Mouse (Mus musculus): Measurements from ENCODE around the gene Pid1. TPM values are rescaled to one million over a fixed set of nuclear protein-coding genes. Genes with fewer than 3 reads are reported as not detected.
"Not testable (repeated sequence)": the region's sequence is repeated elsewhere in the genome, so short reads cannot be mapped to it uniquely, and the experiment has no call there.

Pid1 gene
- polyA plus RNA-seq, 1 experiment from 2014 or later, result 62.4 TPM

- H3K27me3 ChIP-seq, result no peaks in the 10 kb centered on the region
- 88% methylated on average over 1 of the region's 1 CpGs for WGBS
- H3K27ac ChIP-seq (replicated peaks), result no peak overlapping the region
- no peak overlapping the region for H3K9ac ChIP-seq (replicated peaks)
- ATAC-seq (ENCODE audit: low FRiP score, low read depth), result peak; percentile 12; the same call in 1 of the 2 replicates
- H3K4me2 ChIP-seq (replicated peaks), result no peak overlapping the region
- no peaks in the 10 kb centered on the region for H3K4me1 ChIP-seq
- H3K36me3 ChIP-seq, result no peaks in the 10 kb centered on the region
- no peaks in the 10 kb centered on the region for H3K9me3 ChIP-seq
- H3K4me3 ChIP-seq, result no peak overlapping the region
These were observed 113.2 kb downstream of the Pid1 start for GRCm38 (mm10) chr1:84250770-84251169.

DNA sequence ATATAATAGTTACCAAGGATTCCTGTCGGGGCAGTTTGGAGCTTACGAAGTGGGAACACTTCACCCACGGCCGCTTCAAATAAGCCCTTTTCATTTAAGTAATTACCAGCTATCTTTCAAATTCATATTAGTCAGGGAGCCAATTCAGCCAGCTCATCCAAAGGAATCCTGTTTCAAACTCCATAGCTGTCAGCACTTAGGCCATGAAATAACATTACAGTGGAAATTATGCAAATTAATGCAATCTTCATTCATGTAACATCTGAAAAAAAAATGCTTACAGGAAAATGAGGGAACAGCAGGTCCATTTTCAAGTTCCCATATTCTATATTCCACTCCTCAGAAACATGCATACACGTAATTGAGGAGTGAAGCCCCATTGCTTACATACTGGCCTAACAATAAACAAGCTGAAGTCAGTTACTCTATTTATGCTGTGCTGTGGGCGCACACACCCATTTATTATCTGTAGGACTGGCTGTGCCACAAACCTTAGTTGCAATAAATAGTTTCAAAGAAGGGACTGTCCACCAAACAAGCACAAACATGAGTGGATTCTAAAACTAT, 114.1 kb downstream of the Pid1 start:
- ATAC-seq (ENCODE audit: low FRiP score, low read depth), result 0 out of 2 replicates have a peak, but pooled peaks have one; percentile 16
- WGBS, result 61% methylated on average over 6 of the region's 6 CpGs
- Histone ChIP-seq H3K27ac (replicated peaks) (0 out of 2 replicates have a peak overlapping the region, but pooled peaks have one; percentile 6), H3K4me3 (no peak overlapping the region), H3K9me3 (no peaks in the 10 kb centered on the region), H3K36me3 (no peaks in the 10 kb centered on the region), H3K9ac (replicated peaks) (no peak overlapping the region), H3K4me1 (no peaks in the 10 kb centered on the region), H3K4me2 (replicated peaks) (no peak overlapping the region), H3K27me3 (no peaks in the 10 kb centered on the region)

- no peaks in the 10 kb centered on the region for H3K27me3 ChIP-seq
- H3K27ac ChIP-seq (replicated peaks), result no peak overlapping the region
- H3K36me3 ChIP-seq, result no peaks in the 10 kb centered on the region
- H3K4me1 ChIP-seq, result no peaks in the 10 kb centered on the region
- 92% methylated on average over 3 of the region's 3 CpGs for WGBS
- H3K4me3 ChIP-seq, result no peak overlapping the region
- H3K4me2 ChIP-seq (replicated peaks), result no peak overlapping the region
- no peaks in the 10 kb centered on the region for H3K9me3 ChIP-seq
- no peak overlapping the region for H3K9ac ChIP-seq (replicated peaks)
- ATAC-seq (ENCODE audit: low FRiP score, low read depth), result no peak
These were observed 116.9 kb downstream of the Pid1 start for GRCm38 (mm10) chr1:84247111-84247510.

DNA sequence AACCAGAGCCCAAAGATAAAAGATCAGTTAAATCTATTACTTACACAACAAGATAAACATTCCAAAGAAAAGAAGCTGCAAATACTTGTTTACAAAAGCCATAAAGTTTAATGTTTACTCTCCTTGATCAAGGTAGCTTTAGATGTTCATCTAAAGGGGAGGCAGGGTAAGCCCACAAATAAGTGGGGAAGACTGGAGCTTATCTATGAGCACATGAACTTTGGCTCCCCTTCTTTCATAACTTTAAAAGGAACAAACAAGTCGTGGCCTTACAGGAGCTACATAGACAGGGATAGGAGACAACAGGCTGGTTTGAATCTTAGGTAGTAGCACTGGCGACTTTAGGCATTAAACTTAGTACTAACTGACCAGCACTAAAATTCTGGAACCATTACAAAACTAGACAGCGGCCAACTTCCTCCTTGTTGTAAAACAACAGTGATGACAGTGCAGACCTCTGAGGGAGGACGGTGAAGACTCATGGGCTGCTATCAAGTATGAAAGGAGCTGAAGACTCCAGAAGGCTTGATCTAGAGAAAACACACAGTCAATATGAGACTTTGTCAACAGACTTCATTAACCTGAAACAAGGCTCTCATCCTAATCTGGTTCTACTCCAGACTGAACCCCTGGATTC, 122.7 kb downstream of the Pid1 start:
- Histone ChIP-seq H3K9me3 (no peaks in the 10 kb centered on the region), H3K4me2 (replicated peaks) (no peak overlapping the region), H3K4me1 (no peaks in the 10 kb centered on the region), H3K9ac (replicated peaks) (no peak overlapping the region), H3K36me3 (no peaks in the 10 kb centered on the region), H3K27ac (replicated peaks) (no peak overlapping the region), H3K27me3 (no peaks in the 10 kb centered on the region), H3K4me3 (no peak overlapping the region)
- no peak for ATAC-seq (ENCODE audit: low FRiP score, low read depth)
- whole genome bisulfite sequencing, result 86% methylated on average over 4 of the region's 4 CpGs

DNA sequence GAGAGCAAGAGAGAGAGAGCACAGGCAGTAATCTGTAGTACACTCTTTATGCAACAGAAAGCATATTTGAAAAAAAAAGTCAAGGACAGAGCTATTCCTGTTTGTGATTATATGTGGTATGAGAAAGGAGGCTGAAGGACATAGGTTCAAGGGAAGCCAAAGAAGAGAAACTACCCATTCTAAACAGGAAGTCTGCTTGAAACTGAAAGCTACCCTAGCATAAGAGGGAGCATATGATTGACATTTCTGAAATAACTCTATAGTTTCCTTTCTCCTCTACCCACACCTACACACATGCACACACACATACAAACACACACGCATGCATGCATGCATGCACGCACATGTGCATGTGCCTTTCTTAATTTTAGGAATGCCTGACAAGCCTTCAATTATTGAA, 123.8 kb downstream of the Pid1 start:
- H3K4me2 ChIP-seq (replicated peaks), result no peak overlapping the region
- H3K27ac ChIP-seq (replicated peaks), result no peak overlapping the region
- no peak overlapping the region for H3K9ac ChIP-seq (replicated peaks)
- no peaks in the 10 kb centered on the region for H3K36me3 ChIP-seq
- H3K4me3 ChIP-seq, result no peak overlapping the region
- peak; percentile 38; the same call in 1 of the 2 replicates for ATAC-seq (ENCODE audit: low FRiP score, low read depth)
- no peaks in the 10 kb centered on the region for H3K9me3 ChIP-seq
- H3K27me3 ChIP-seq, result no peaks in the 10 kb centered on the region
- H3K4me1 ChIP-seq, result no peaks in the 10 kb centered on the region
- 75% methylated on average over 2 of the region's 2 CpGs for WGBS

- no peaks in the 10 kb centered on the region for H3K36me3 ChIP-seq
These were observed 133.5 kb downstream of the Pid1 start for GRCm38 (mm10) chr1:84230431-84230830.

DNA sequence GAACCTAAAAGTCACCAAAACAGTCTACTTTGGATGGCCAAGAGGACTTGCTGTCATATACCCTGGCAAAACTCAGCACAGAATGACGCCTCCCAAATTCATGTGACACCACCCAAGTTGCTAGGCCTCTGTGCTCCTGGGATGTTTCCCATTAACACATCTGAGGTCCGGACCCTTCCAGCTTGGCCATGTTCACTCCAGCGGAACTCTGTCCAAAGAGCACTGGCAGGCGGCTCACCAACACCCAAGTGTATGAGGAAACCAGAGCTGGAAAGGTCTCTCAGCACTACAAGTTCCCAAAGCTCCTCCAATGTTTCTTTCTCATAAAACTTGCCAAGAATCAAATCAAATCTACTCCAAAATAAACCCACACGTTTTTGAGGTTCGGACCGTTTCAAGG, 138.4 kb downstream of the Pid1 start:
- H3K36me3 ChIP-seq, result no peaks in the 10 kb centered on the region
- 93% methylated on average over 7 of the region's 7 CpGs for WGBS
- no peaks in the 10 kb centered on the region for H3K27me3 ChIP-seq
- H3K27ac ChIP-seq (replicated peaks), result no peak overlapping the region
- no peak overlapping the region for H3K4me3 ChIP-seq
- no peaks in the 10 kb centered on the region for H3K4me1 ChIP-seq
- H3K4me2 ChIP-seq (replicated peaks), result no peak overlapping the region
- no peak overlapping the region for H3K9ac ChIP-seq (replicated peaks)
- ATAC-seq (ENCODE audit: low FRiP score, low read depth), result no peak
- H3K9me3 ChIP-seq, result no peaks in the 10 kb centered on the region

More at GRCm38 (mm10) chr1:84230431-84230830, 133.5 kb downstream of the Pid1 start:
- Histone ChIP-seq H3K4me2 (replicated peaks) (no peak overlapping the region), H3K27ac (replicated peaks) (no peak overlapping the region), H3K9ac (replicated peaks) (no peak overlapping the region), H3K4me3 (no peak overlapping the region), H3K9me3 (no peaks in the 10 kb centered on the region), H3K27me3 (no peaks in the 10 kb centered on the region), H3K4me1 (no peaks in the 10 kb centered on the region)
- WGBS, result 74% methylated on average over 2 of the region's 2 CpGs
- ATAC-seq (ENCODE audit: low FRiP score, low read depth), result no peak

DNA sequence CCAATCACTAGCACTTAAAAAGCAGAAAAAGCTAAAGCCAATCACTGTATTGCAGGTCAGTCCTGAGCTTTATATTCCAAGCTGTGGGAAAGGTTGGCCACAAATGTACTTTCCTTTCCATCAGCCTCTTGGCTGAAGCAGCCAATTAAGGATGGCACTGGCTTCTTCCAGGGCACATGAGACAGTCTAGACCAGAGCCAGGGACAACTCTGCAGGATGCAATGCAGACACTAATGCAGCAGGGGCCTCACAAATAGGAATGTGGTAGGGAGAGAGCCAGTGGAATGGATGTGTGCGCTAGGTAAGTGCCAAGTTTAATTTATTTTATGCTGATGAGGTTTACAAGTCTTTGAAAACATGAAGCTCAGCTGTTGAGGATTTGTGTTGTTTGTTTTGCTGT, 141.9 kb downstream of the Pid1 start:
- 67% methylated on average over 1 of the region's 1 CpGs for WGBS
- H3K36me3 ChIP-seq, result no peaks in the 10 kb centered on the region
- H3K27ac ChIP-seq (replicated peaks), result no peak overlapping the region
- H3K27me3 ChIP-seq, result no peaks in the 10 kb centered on the region
- H3K4me3 ChIP-seq, result no peak overlapping the region
- ATAC-seq (ENCODE audit: low FRiP score, low read depth), result no peak
- H3K4me1 ChIP-seq, result no peaks in the 10 kb centered on the region
- no peak overlapping the region for H3K4me2 ChIP-seq (replicated peaks)
- H3K9me3 ChIP-seq, result no peaks in the 10 kb centered on the region
- no peak overlapping the region for H3K9ac ChIP-seq (replicated peaks)

- Histone ChIP-seq H3K9ac (replicated peaks) (no peak overlapping the region), H3K4me2 (replicated peaks) (no peak overlapping the region), H3K9me3 (no peaks in the 10 kb centered on the region), H3K4me3 (no peak overlapping the region), H3K27ac (replicated peaks) (no peak overlapping the region), H3K27me3 (no peaks in the 10 kb centered on the region), H3K36me3 (no peaks in the 10 kb centered on the region), H3K4me1 (no peaks in the 10 kb centered on the region)
- ATAC-seq (ENCODE audit: low FRiP score, low read depth), result no peak
- WGBS, result 66% methylated on average over 7 of the region's 7 CpGs
These were observed 145.4 kb downstream of the Pid1 start for GRCm38 (mm10) chr1:84218605-84219004.

GRCm38 (mm10) chr1:84217777-84218176, 146.2 kb downstream of the Pid1 start:
- Histone ChIP-seq H3K9ac (replicated peaks) (no peak overlapping the region), H3K4me2 (replicated peaks) (no peak overlapping the region), H3K9me3 (no peaks in the 10 kb centered on the region), H3K4me3 (no peak overlapping the region), H3K27me3 (no peaks in the 10 kb centered on the region), H3K27ac (replicated peaks) (no peak overlapping the region), H3K4me1 (no peaks in the 10 kb centered on the region), H3K36me3 (no peaks in the 10 kb centered on the region)
- WGBS, result 16% methylated on average over 2 of the region's 2 CpGs
- ATAC-seq (ENCODE audit: low FRiP score, low read depth), result no peak

DNA sequence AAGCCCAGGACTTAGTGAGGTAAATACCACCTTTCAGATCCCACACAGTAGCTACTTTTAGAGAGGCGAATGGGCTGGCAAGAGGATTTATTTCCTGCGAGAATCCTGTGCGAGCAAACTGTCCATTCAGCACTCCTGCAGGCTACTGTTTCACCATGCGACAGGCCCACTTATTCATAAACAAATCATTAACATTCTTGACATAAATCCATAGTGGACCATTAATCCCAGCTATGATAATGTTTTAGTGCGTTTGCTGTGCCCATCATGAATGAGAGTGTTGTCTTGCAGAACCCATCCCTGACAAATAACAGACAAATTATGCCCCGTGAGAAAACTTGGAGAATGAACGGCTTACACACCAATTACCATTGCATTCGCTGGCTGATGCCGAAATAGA, 152.5 kb downstream of the Pid1 start:
- no peak for ATAC-seq (ENCODE audit: low FRiP score, low read depth)
- WGBS, result 56% methylated on average over 9 of the region's 9 CpGs

DNA sequence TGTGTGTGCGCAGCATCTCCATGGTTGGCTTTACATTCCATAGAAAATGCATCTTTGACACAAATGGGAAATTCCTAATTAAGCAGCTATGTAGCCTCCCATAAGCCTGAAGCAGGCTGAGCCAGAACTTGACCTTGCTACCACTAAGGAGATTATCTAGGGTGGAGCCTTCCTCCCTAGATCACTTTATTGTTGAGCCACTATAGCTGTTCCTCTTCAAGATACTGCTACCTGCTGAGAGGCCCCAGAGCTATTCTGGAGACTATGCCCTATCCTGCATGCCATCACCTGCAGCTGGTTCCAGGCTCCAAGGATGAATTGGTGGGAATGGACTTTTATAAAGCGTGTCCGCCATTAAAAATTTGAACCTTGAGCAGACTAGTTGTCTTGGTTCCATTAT, 158.2 kb downstream of the Pid1 start:
- H3K9me3 ChIP-seq; H3K9ac ChIP-seq (replicated peaks); ATAC-seq (ENCODE audit: low FRiP score, low read depth); H3K4me3 ChIP-seq; H3K4me2 ChIP-seq (replicated peaks); H3K4me1 ChIP-seq; H3K27ac ChIP-seq (replicated peaks); H3K27me3 ChIP-seq; H3K36me3 ChIP-seq: not testable (repeated sequence)
- 100% methylated on average over 3 of the region's 3 CpGs for WGBS

More for the DNA sequence above, 152.5 kb downstream of the Pid1 start:
- no peaks in the 10 kb centered on the region for H3K27me3 ChIP-seq
- no peak overlapping the region for H3K9ac ChIP-seq (replicated peaks)
- no peak overlapping the region for H3K4me3 ChIP-seq
- H3K4me2 ChIP-seq (replicated peaks), result no peak overlapping the region
- H3K9me3 ChIP-seq, result no peaks in the 10 kb centered on the region
- H3K36me3 ChIP-seq, result no peaks in the 10 kb centered on the region
- no peak overlapping the region for H3K27ac ChIP-seq (replicated peaks)
- H3K4me1 ChIP-seq, result peaks cover 6% of the 10 kb centered on the region; the same call in 1 of the 2 replicates

- Histone ChIP-seq H3K27me3 (no peaks in the 10 kb centered on the region), H3K9ac (replicated peaks) (no peak overlapping the region), H3K4me3 (no peak overlapping the region), H3K36me3 (no peaks in the 10 kb centered on the region), H3K4me1 (no peaks in the 10 kb centered on the region), H3K9me3 (no peaks in the 10 kb centered on the region), H3K4me2 (replicated peaks) (no peak overlapping the region), H3K27ac (replicated peaks) (no peak overlapping the region)
- ATAC-seq (ENCODE audit: low FRiP score, low read depth), result no peak
- 91% methylated on average over 4 of the region's 4 CpGs for WGBS
These were observed 160.5 kb downstream of the Pid1 start for GRCm38 (mm10) chr1:84203494-84203893.

Data from midbrain, embryonic 12.5 days (tissue).